Mouse (Mus musculus) limb, embryonic 15.5 days (tissue): ENCODE results near the gene Tmem151a. TPM values are rescaled to one million over a fixed set of nuclear protein-coding genes. Genes with fewer than 3 reads are reported as not detected.
A peak's percentile ranks its signal among the peaks of the same experiment; 100 is the strongest.

Experiments
- ATAC-seq: fragments of 200-750 bp; cut with Nextera tagmentation; 2 replicates; pipeline ENCODE4 v1.8.0; 2017; ENCODE audit warnings: low read depth, moderate TSS enrichment; ENCODE audit not compliant: insufficient number of reproducible peaks, low FRiP score, low TSS enrichment
- H3K27ac ChIP-seq: fragments of 300-500 bp; sonication (generic); 2 replicates; pipeline ENCODE4 v1.5.1; 2015; ENCODE audit warnings: moderate library complexity, mild to moderate bottlenecking, inconsistent platforms
- H3K27me3 ChIP-seq: fragments of 300-500 bp; sonication (generic); 2 replicates; pipeline ENCODE4 v1.6.1; 2015; ENCODE audit warnings: inconsistent platforms
- H3K36me3 ChIP-seq: fragments of 300-500 bp; sonication (generic); 2 replicates; pipeline ENCODE4 v1.6.1; 2015; ENCODE audit warnings: inconsistent platforms
- H3K4me1 ChIP-seq: fragments of 300-500 bp; sonication (generic); 2 replicates; pipeline ENCODE4 v1.6.1; 2015; ENCODE audit warnings: inconsistent platforms
- H3K4me2 ChIP-seq: fragments of 300-500 bp; sonication (generic); 2 replicates; pipeline ENCODE4 v1.6.1; 2015; ENCODE audit warnings: mild to moderate bottlenecking, inconsistent platforms
- H3K4me3 ChIP-seq: fragments of 300-500 bp; sonication (generic); 2 replicates; pipeline ENCODE4 v1.5.1; 2015; ENCODE audit warnings: mild to moderate bottlenecking, inconsistent platforms
- H3K9ac ChIP-seq: fragments of 300-500 bp; sonication (generic); 2 replicates; pipeline ENCODE4 v1.6.1; 2015; ENCODE audit warnings: inconsistent platforms
- H3K9me3 ChIP-seq: fragments of 300-500 bp; sonication (generic); 2 replicates; pipeline ENCODE4 v1.6.1; 2016; ENCODE audit warnings: inconsistent platforms
- WGBS: fragments of 180-500 bp; shearing (Covaris S2); methylation state at CpG from one replicate; pipeline ENCODE4 v1.1.7; 2015; 5-methylcytosine and 5-hydroxymethylcytosine counted together
- polyA plus RNA-seq: library from polyadenylated mRNA; unstranded; fragments of >200 nt; fragmentation: Nextera tagmentation; extraction: Ambion mirVana; gene quantifications from 2 replicates; pipeline ENCODE4 v1.2.1, GENCODE M21; 2015

Gene Tmem151a
- 1.0 and 2.2 TPM in 2 replicates for polyA plus RNA-seq

GRCm38 (mm10) chr19:5085145-5085863, at the start of gene Tmem151a:
Tmem151a (minus strand) TSS chr19:5085531.
- Histone ChIP-seq H3K4me1 (peaks cover 29% of the 10 kb centered on the region), H3K9ac (no peak within 1 kb of the TSS)

GRCm38 (mm10) chr19:5131237-5131636, 45.9 kb upstream of the Tmem151a start:
- H3K4me2 ChIP-seq: no peak overlapping the region
- no peaks in the 10 kb centered on the region for H3K27me3 ChIP-seq
- 80% methylated on average over 4 of the region's 4 CpGs for WGBS
- H3K27ac ChIP-seq: no peak overlapping the region
- H3K9ac ChIP-seq: no peak overlapping the region
- H3K9me3 ChIP-seq: no peaks in the 10 kb centered on the region
- H3K4me1 ChIP-seq: no peaks in the 10 kb centered on the region
- H3K4me3 ChIP-seq: no peak overlapping the region
- peaks cover 31% of the 10 kb centered on the region for H3K36me3 ChIP-seq
- ATAC-seq: no peak

More at GRCm38 (mm10) chr19:5085145-5085863, at the start of gene Tmem151a:
- Histone ChIP-seq H3K36me3 (peaks cover 1% of the 10 kb centered on the region), H3K4me2 (peak within 1 kb of the TSS; percentile 77), H3K27ac (no peak within 1 kb of the TSS), H3K4me3 (peak within 1 kb of the TSS; percentile 45), H3K9me3 (no peaks in the 10 kb centered on the region), H3K27me3 (peaks cover 63% of the 10 kb centered on the region)
- WGBS: under 1% methylated on average over 64 of the region's 69 CpGs
- no peak for ATAC-seq

GRCm38 (mm10) chr19:5129770-5130169, 44.4 kb upstream of the Tmem151a start:
- Histone ChIP-seq H3K27me3 (no peaks in the 10 kb centered on the region), H3K9me3 (no peaks in the 10 kb centered on the region), H3K4me3 (no peak overlapping the region), H3K4me1 (no peaks in the 10 kb centered on the region), H3K36me3 (peaks cover 20% of the 10 kb centered on the region), H3K27ac (no peak overlapping the region), H3K4me2 (no peak overlapping the region), H3K9ac (no peak overlapping the region)
- ATAC-seq: no peak
- 37% methylated on average over 1 of the region's 1 CpGs for WGBS

GRCm38 (mm10) chr19:5124055-5124614, 38.8 kb upstream of the Tmem151a start:
- no peak for ATAC-seq
- Histone ChIP-seq H3K4me1 (0 out of 2 replicates have a peak, but pooled peaks cover under 1% of the 10 kb centered on the region), H3K36me3 (no peaks in the 10 kb centered on the region), H3K27ac (no peak overlapping the region), H3K4me3 (no peak overlapping the region), H3K27me3 (no peaks in the 10 kb centered on the region), H3K4me2 (no peak overlapping the region), H3K9me3 (no peaks in the 10 kb centered on the region), H3K9ac (no peak overlapping the region)
- WGBS: 66% methylated on average over 7 of the region's 7 CpGs

DNA sequence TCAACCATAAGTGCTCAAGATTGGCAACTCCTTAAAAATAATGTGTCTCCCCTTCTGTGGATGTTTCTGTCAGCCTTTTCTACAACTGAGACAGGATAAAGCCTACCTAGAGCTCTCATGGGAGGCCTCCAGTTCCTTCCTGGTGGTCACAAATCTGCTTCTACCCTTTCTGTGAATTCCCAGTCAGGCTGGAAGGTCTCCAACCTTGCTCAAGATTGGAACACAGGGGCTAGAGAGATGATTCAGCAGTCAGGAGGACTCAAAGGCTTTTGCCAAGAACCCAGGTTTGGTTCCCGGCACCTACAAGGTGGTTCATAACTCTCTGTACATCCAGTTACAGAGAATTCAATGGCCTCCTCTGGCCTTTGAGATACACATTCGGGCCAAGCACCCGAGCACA, 37.9 kb upstream of the Tmem151a start:
- no peak overlapping the region for H3K27ac ChIP-seq
- H3K4me2 ChIP-seq: no peak overlapping the region
- no peak overlapping the region for H3K4me3 ChIP-seq
- no peak for ATAC-seq
- no peaks in the 10 kb centered on the region for H3K27me3 ChIP-seq
- 72% methylated on average over 3 of the region's 3 CpGs for WGBS
- no peak overlapping the region for H3K9ac ChIP-seq
- H3K4me1 ChIP-seq: peaks cover 8% of the 10 kb centered on the region; the same call in 1 of the 2 replicates
- no peaks in the 10 kb centered on the region for H3K36me3 ChIP-seq
- H3K9me3 ChIP-seq: no peaks in the 10 kb centered on the region

GRCm38 (mm10) chr19:5122492-5122891, 37.2 kb upstream of the Tmem151a start:
- Histone ChIP-seq H3K4me3 (no peak overlapping the region), H3K27me3 (no peaks in the 10 kb centered on the region), H3K27ac (no peak overlapping the region), H3K4me1 (peaks cover 8% of the 10 kb centered on the region; the same call in 1 of the 2 replicates), H3K36me3 (no peaks in the 10 kb centered on the region), H3K9ac (no peak overlapping the region), H3K4me2 (no peak overlapping the region), H3K9me3 (no peaks in the 10 kb centered on the region)
- 80% methylated on average over 10 of the region's 10 CpGs for WGBS
- no peak for ATAC-seq

GRCm38 (mm10) chr19:5118384-5118698, 33.0 kb upstream of the Tmem151a start, which contains the start of gene Klc2:
Klc2 (minus strand) TSS chr19:5118560.
- H3K27me3 ChIP-seq: no peaks in the 10 kb centered on the region
- H3K4me2 ChIP-seq: peak within 1 kb of the TSS; percentile 89
- H3K27ac ChIP-seq: peak within 1 kb of the TSS; percentile 96
- ATAC-seq: peak; percentile 84
- under 1% methylated on average over 18 of the region's 18 CpGs for WGBS
- peaks cover 20% of the 10 kb centered on the region for H3K4me1 ChIP-seq
- H3K4me3 ChIP-seq: peak within 1 kb of the TSS; percentile 88
- H3K9me3 ChIP-seq: no peaks in the 10 kb centered on the region
- peak within 1 kb of the TSS; percentile 74 for H3K9ac ChIP-seq
- H3K36me3 ChIP-seq: peaks cover 7% of the 10 kb centered on the region

GRCm38 (mm10) chr19:5117494-5118383, 32.4 kb upstream of the Tmem151a start:
- under 1% methylated on average over 78 of the region's 83 CpGs for WGBS

DNA sequence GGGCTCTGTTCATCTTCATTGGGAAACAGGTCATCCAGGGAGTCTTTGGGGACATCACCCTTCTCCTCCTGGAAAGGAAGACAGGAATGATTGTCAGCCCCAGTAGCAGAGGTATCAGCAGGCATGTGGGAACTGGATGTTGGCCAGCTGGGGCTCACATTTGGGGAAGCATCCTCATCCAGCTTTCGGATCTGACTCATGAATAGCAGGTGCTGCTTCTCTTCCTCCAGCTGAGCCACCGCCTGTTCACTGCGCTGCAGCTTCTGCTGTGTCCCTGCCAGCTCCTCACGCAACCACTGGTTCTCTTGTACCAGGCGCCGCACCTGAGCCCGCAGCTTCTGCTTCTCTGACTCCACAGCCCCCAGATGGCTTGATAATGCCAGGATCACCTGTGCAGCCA, 28.5 kb upstream of the Tmem151a start:
- Histone ChIP-seq H3K4me3 (no peak overlapping the region), H3K4me1 (peaks cover 16% of the 10 kb centered on the region), H3K9ac (no peak overlapping the region), H3K9me3 (no peaks in the 10 kb centered on the region), H3K36me3 (peaks cover 47% of the 10 kb centered on the region), H3K27me3 (no peaks in the 10 kb centered on the region), H3K27ac (no peak overlapping the region), H3K4me2 (no peak overlapping the region)
- WGBS: 93% methylated on average over 7 of the region's 7 CpGs
- ATAC-seq: no peak

More at GRCm38 (mm10) chr19:5117494-5118383, 32.4 kb upstream of the Tmem151a start:
- peak overlapping the region; percentile 96 for H3K27ac ChIP-seq
- H3K9me3 ChIP-seq: no peaks in the 10 kb centered on the region
- H3K4me1 ChIP-seq: peaks cover 20% of the 10 kb centered on the region
- peak overlapping the region; percentile 89 for H3K4me2 ChIP-seq
- peak overlapping the region; percentile 74 for H3K9ac ChIP-seq
- peaks cover 11% of the 10 kb centered on the region for H3K36me3 ChIP-seq
- H3K4me3 ChIP-seq: peak overlapping the region; percentile 88
- ATAC-seq: peak; percentile 85
- H3K27me3 ChIP-seq: no peaks in the 10 kb centered on the region

DNA sequence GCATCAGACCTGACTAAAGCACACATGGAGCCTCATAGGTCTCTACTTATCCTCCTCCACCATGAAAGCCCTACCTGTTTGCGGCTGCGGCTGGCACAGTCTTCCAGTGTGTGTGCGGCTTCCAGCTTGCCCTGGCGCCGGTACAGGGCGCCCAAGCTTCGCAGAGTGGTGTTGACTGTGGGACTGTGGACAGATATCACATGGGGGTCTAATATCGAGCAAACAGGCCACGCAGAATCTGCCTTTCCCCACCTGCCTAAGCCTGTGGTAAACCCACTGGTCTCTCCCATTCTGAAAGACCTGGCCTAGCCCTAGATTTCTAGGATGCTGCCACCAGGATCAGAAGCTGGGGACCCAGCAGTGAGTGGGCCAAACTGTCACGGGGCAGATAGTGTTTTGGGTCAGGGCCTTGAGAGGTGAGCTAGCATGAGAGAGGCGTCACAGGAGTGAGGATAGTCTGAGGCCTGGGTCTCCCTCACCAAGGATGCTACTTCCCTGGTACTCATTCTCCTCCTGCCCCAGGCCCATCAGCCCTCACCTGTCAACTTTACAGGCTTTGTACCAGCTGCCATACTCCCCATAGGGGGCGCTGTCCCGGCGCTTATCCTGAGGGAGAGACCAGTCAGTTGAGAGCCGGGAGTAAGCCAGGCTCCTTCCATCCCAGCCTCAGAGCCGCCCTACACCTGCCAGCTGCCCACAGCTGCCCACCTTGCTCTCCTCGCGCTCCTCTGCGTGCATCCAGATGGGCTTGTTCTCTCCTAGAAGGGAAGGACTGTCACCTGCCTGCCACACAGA, 24.5 kb upstream of the Tmem151a start:
- H3K27me3 ChIP-seq: no peaks in the 10 kb centered on the region
- no peaks in the 10 kb centered on the region for H3K9me3 ChIP-seq
- H3K4me2 ChIP-seq: no peak overlapping the region
- H3K4me1 ChIP-seq: peaks cover 18% of the 10 kb centered on the region
- H3K36me3 ChIP-seq: peaks cover 54% of the 10 kb centered on the region
- H3K4me3 ChIP-seq: no peak overlapping the region
- H3K9ac ChIP-seq: no peak overlapping the region
- WGBS: 78% methylated on average over 19 of the region's 19 CpGs
- no peak overlapping the region for H3K27ac ChIP-seq
- ATAC-seq: no peak

GRCm38 (mm10) chr19:5108702-5109101, 23.4 kb upstream of the Tmem151a start:
- Histone ChIP-seq H3K4me2 (no peak overlapping the region), H3K9me3 (no peaks in the 10 kb centered on the region), H3K27ac (no peak overlapping the region), H3K36me3 (peaks cover 62% of the 10 kb centered on the region), H3K4me1 (peaks cover 19% of the 10 kb centered on the region), H3K9ac (no peak overlapping the region), H3K27me3 (no peaks in the 10 kb centered on the region), H3K4me3 (no peak overlapping the region)
- 55% methylated on average over 4 of the region's 4 CpGs for WGBS
- ATAC-seq: no peak
